Mouse (Mus musculus) olfactory bulb, adult 2 months (tissue): ENCODE measurements around the gene Szrd1. TPM values are rescaled to one million over a fixed set of nuclear protein-coding genes. Genes with fewer than 3 reads are reported as not detected.

Experiments used
- H3K27ac ChIP-seq: fragments of 200-500 bp; 2 replicates; pipeline ENCODE4 v1.5.1; 2012; ENCODE audit warnings: low read depth, low read length; ENCODE audit not compliant: insufficient read depth
- H3K4me1 ChIP-seq: fragments of 200-500 bp; 2 replicates; pipeline ENCODE4 v1.6.1; 2012; ENCODE audit warnings: low read length; ENCODE audit not compliant: control insufficient read depth, insufficient read depth
- H3K4me3 ChIP-seq: fragments of 200-500 bp; 2 replicates; pipeline ENCODE4 v1.5.1; 2012; ENCODE audit warnings: mild to moderate bottlenecking, low read depth, low read length, moderate library complexity; ENCODE audit not compliant: insufficient read depth
- CTCF ChIP-seq: fragments of 200-500 bp; IDR thresholded peaks from 2 replicates; pipeline ENCODE4 v1.5.1; 2012; ENCODE audit warnings: low read depth, mild to moderate bottlenecking, low read length, moderate library complexity; ENCODE audit not compliant: insufficient read depth
- POLR2A ChIP-seq: fragments of 200-500 bp; IDR thresholded peaks from 2 replicates; pipeline ENCODE4 v1.6.1; 2012; ENCODE audit warnings: mild to moderate bottlenecking, low read depth, low read length, moderate library complexity; ENCODE audit not compliant: insufficient read depth
- WGBS: fragments of 180-500 bp; shearing (Covaris S2); methylation state at CpG from one replicate; pipeline ENCODE4 v1.1.7; 2018; 5-methylcytosine and 5-hydroxymethylcytosine counted together
- polyA plus RNA-seq: library from polyadenylated mRNA; stranded (reverse); fragments of >200 nt; gene quantifications from 2 replicates; pipeline ENCODE4 v1.2.4, GENCODE M21; 2012; ENCODE audit warnings: low replicate concordance; ENCODE audit not compliant: missing spikeins, insufficient read depth, insufficient read length

The Szrd1 gene
- polyA plus RNA-seq, 1 experiment, result not detected

GRCm38 (mm10) chr4:141129190-141129710, 10.3 kb downstream of the Szrd1 start:
- Histone ChIP-seq H3K4me1 (peaks cover 37% of the 10 kb centered on the region), H3K27ac (no peak overlapping the region), H3K4me3 (no peak overlapping the region)
- WGBS, result 60% methylated on average over 6 of the region's 6 CpGs
- TF ChIP-seq CTCF, result no peak
- TF ChIP-seq POLR2A, result no peak

- TF ChIP-seq CTCF, result no peak
- TF ChIP-seq POLR2A, result no peak
- H3K4me1 ChIP-seq, result peaks cover 33% of the 10 kb centered on the region
- H3K4me3 ChIP-seq, result no peak overlapping the region
- no peak overlapping the region for H3K27ac ChIP-seq
- WGBS, result 34% methylated on average over 1 of the region's 1 CpGs
These were observed 16.5 kb downstream of the Szrd1 start for GRCm38 (mm10) chr4:141123065-141123464.

GRCm38 (mm10) chr4:141122663-141123062, 16.9 kb downstream of the Szrd1 start:
- no peak overlapping the region for H3K27ac ChIP-seq
- peaks cover 33% of the 10 kb centered on the region for H3K4me1 ChIP-seq
- no peak for TF ChIP-seq CTCF
- TF ChIP-seq POLR2A, result no peak
- no peak overlapping the region for H3K4me3 ChIP-seq
- 72% methylated on average over 7 of the region's 7 CpGs for WGBS

GRCm38 (mm10) chr4:141120700-141121099, 18.9 kb downstream of the Szrd1 start:
- Histone ChIP-seq H3K27ac (no peak overlapping the region), H3K4me1 (peaks cover 29% of the 10 kb centered on the region), H3K4me3 (no peak overlapping the region)
- WGBS, result 16% methylated on average over 11 of the region's 11 CpGs
- peak; percentile 66 for TF ChIP-seq CTCF
- no peak for TF ChIP-seq POLR2A

GRCm38 (mm10) chr4:141118691-141119090, 20.9 kb downstream of the Szrd1 start:
- Histone ChIP-seq H3K27ac (no peak overlapping the region), H3K4me1 (peaks cover 43% of the 10 kb centered on the region), H3K4me3 (no peak overlapping the region)
- TF ChIP-seq POLR2A (no peak), CTCF (no peak)
- 59% methylated on average over 4 of the region's 4 CpGs for WGBS

GRCm38 (mm10) chr4:141115398-141115797, 24.2 kb downstream of the Szrd1 start:
- Histone ChIP-seq H3K4me1 (peaks cover 32% of the 10 kb centered on the region), H3K4me3 (no peak overlapping the region), H3K27ac (no peak overlapping the region)
- no peak for TF ChIP-seq CTCF
- WGBS, result 87% methylated on average over 8 of the region's 8 CpGs

- TF ChIP-seq POLR2A, result no peak
- no peak for TF ChIP-seq CTCF
- H3K4me3 ChIP-seq, result no peak overlapping the region
- H3K27ac ChIP-seq, result no peak overlapping the region
- peaks cover 28% of the 10 kb centered on the region for H3K4me1 ChIP-seq
- 49% methylated on average over 6 of the region's 6 CpGs for WGBS
These were observed 25.0 kb downstream of the Szrd1 start for GRCm38 (mm10) chr4:141114521-141114981.

- TF ChIP-seq POLR2A (no peak), CTCF (no peak)
- Histone ChIP-seq H3K4me3 (no peak overlapping the region), H3K4me1 (peaks cover 21% of the 10 kb centered on the region), H3K27ac (no peak overlapping the region)
- WGBS, result 64% methylated on average over 7 of the region's 7 CpGs
These were observed 25.7 kb downstream of the Szrd1 start for GRCm38 (mm10) chr4:141113831-141114230.

GRCm38 (mm10) chr4:141108196-141108732, 31.3 kb downstream of the Szrd1 start:
- H3K4me3 ChIP-seq, result no peak overlapping the region
- WGBS, result 38% methylated on average over 10 of the region's 10 CpGs
- no peak overlapping the region for H3K27ac ChIP-seq
- no peak for TF ChIP-seq POLR2A
- TF ChIP-seq CTCF, result no peak
- H3K4me1 ChIP-seq, result no peaks in the 10 kb centered on the region

GRCm38 (mm10) chr4:141106526-141107183, 32.9 kb downstream of the Szrd1 start:
- 85% methylated on average over 16 of the region's 16 CpGs for WGBS
- no peaks in the 10 kb centered on the region for H3K4me1 ChIP-seq
- H3K27ac ChIP-seq, result no peak overlapping the region
- no peak overlapping the region for H3K4me3 ChIP-seq
- TF ChIP-seq CTCF, result no peak
- TF ChIP-seq POLR2A, result no peak
